In genomic region chr6:33283936-33284335, GRCm38 (mm10) we compare ENCODE assay signal across 25 mouse cellular contexts. TPM values are rescaled to one million over a fixed set of nuclear protein-coding genes. Genes with fewer than 3 reads are reported as not detected.
A peak's percentile ranks its signal among the peaks of the same experiment; 100 is the strongest.
DNase-seq lines count a peak whose midpoint lies in the region; ATAC-seq and TF ChIP-seq lines count a peak whose summit lies in the region.
"Had no signal": no experiment of that assay in that cellular context is flagged by ENCODE, and none has a peak within 500 bp of the region (broad histone marks: within the 10 kb centered on the region; RNA-seq: fewer than 3 reads in every experiment).

No protein-coding gene starts in this region.

- H3K4me3 ChIP-seq in forebrain, postnatal 0 days (ENCODE audit: low read depth, low read length) = no peak overlapping the region
- no peak overlapping the region for H3K4me3 ChIP-seq in forebrain, embryonic 16.5 days (replicated peaks; ENCODE audit: low read length)
- no peak overlapping the region for H3K4me3 ChIP-seq in hindbrain, embryonic 15.5 days
- H3K4me3 ChIP-seq in hindbrain, embryonic 16.5 days (ENCODE audit: low read length) = no peak overlapping the region
- no peak overlapping the region for H3K4me3 ChIP-seq in neural tube, embryonic 13.5 days
- H3K4me3 ChIP-seq in neural tube, embryonic 15.5 days (replicated peaks) = no peak overlapping the region
- H3K4me3 ChIP-seq: embryonic facial prominence, embryonic 15.5 days; erythroblast, embryonic 14.5 days; forebrain, embryonic 10.5 days; gastrocnemius, adult 2 months; heart, embryonic 13.5 days had no signal

- H3K27me3 ChIP-seq in forebrain, postnatal 0 days (ENCODE audit: insufficient read depth, low read length) = no peaks in the 10 kb centered on the region
- no peaks in the 10 kb centered on the region for H3K27me3 ChIP-seq in forebrain, embryonic 16.5 days (replicated peaks; ENCODE audit: control insufficient read depth, insufficient read depth, low read length)
- no peaks in the 10 kb centered on the region for H3K27me3 ChIP-seq in hindbrain, embryonic 15.5 days
- H3K27me3 ChIP-seq in hindbrain, embryonic 16.5 days (replicated peaks; ENCODE audit: control insufficient read depth, insufficient read depth, low read length) = no peaks in the 10 kb centered on the region
- H3K27me3 ChIP-seq in neural tube, embryonic 13.5 days = no peaks in the 10 kb centered on the region
- H3K27me3 ChIP-seq in neural tube, embryonic 15.5 days (replicated peaks) = no peaks in the 10 kb centered on the region
- H3K27me3 ChIP-seq: embryonic facial prominence, embryonic 15.5 days; heart, embryonic 13.5 days; Patski had no signal

- DNase-seq in forebrain, postnatal 0 days = peak; percentile 10
- DNase-seq in neural tube, embryonic 10.5 days (ENCODE audit: extremely low spot score, low spot score) = no peak
- DNase-seq in B cell, adult 2 months = no peak
- DNase-seq: adrenal gland, postnatal 14 days; cerebellum, adult 18-20 months; cerebellum, adult 9-11 months; cerebellum, postnatal 36 days; gastrocnemius, adult 2 months; gastrocnemius, postnatal 25 days; heart, postnatal 36 days; kidney, adult 8-10 months had no signal

- no peak overlapping the region for H3K4me2 ChIP-seq in forebrain, postnatal 0 days (ENCODE audit: low read depth)
- H3K4me2 ChIP-seq in forebrain, embryonic 16.5 days (ENCODE audit: low read length) = no peak overlapping the region
- no peak overlapping the region for H3K4me2 ChIP-seq in hindbrain, embryonic 15.5 days
- no peak overlapping the region for H3K4me2 ChIP-seq in hindbrain, embryonic 16.5 days (ENCODE audit: low read length)
- H3K4me2 ChIP-seq in neural tube, embryonic 13.5 days = no peak overlapping the region
- no peak overlapping the region for H3K4me2 ChIP-seq in neural tube, embryonic 15.5 days
- H3K4me2 ChIP-seq: embryonic facial prominence, embryonic 15.5 days; heart, embryonic 13.5 days had no signal

- H3K4me1 ChIP-seq in forebrain, postnatal 0 days (ENCODE audit: insufficient read depth) = no peaks in the 10 kb centered on the region
- peaks cover 5% of the 10 kb centered on the region; the same call in 1 of the 2 replicates for H3K4me1 ChIP-seq in forebrain, embryonic 16.5 days (replicated peaks; ENCODE audit: control insufficient read depth, insufficient read depth, low read length)
- H3K4me1 ChIP-seq in hindbrain, embryonic 15.5 days (replicated peaks) = peaks cover 15% of the 10 kb centered on the region
- no peaks in the 10 kb centered on the region; the same call in 1 of the 2 replicates for H3K4me1 ChIP-seq in hindbrain, embryonic 16.5 days (ENCODE audit: control insufficient read depth, insufficient read depth, low read depth, low read length)
- H3K4me1 ChIP-seq in neural tube, embryonic 13.5 days (replicated peaks) = peaks cover 27% of the 10 kb centered on the region
- no peaks in the 10 kb centered on the region; the same call in 1 of the 2 replicates for H3K4me1 ChIP-seq in neural tube, embryonic 15.5 days
- H3K4me1 ChIP-seq: embryonic facial prominence, embryonic 15.5 days had no signal

- TF ChIP-seq CTCF in forebrain, postnatal 0 days (IDR thresholded peaks at IDR 0.05; ENCODE audit: low read depth) = no peak

- no peak overlapping the region for H3K9ac ChIP-seq in forebrain, postnatal 0 days
- H3K9ac ChIP-seq in forebrain, embryonic 16.5 days (replicated peaks; ENCODE audit: low read depth, low read length) = no peak overlapping the region
- H3K9ac ChIP-seq in hindbrain, embryonic 15.5 days = no peak overlapping the region
- no peak overlapping the region for H3K9ac ChIP-seq in hindbrain, embryonic 16.5 days (ENCODE audit: low read depth, low read length)
- H3K9ac ChIP-seq in neural tube, embryonic 13.5 days = no peak overlapping the region
- no peak overlapping the region for H3K9ac ChIP-seq in neural tube, embryonic 15.5 days (replicated peaks)
- H3K9ac ChIP-seq: embryonic facial prominence, embryonic 15.5 days; heart, embryonic 13.5 days had no signal

- no peaks in the 10 kb centered on the region for H3K36me3 ChIP-seq in forebrain, postnatal 0 days (ENCODE audit: insufficient read depth)
- H3K36me3 ChIP-seq in forebrain, embryonic 16.5 days (ENCODE audit: control insufficient read depth, insufficient read depth) = no peaks in the 10 kb centered on the region
- no peaks in the 10 kb centered on the region for H3K36me3 ChIP-seq in hindbrain, embryonic 15.5 days
- H3K36me3 ChIP-seq in hindbrain, embryonic 16.5 days (ENCODE audit: control insufficient read depth, insufficient read depth, low read length) = no peaks in the 10 kb centered on the region
- no peaks in the 10 kb centered on the region for H3K36me3 ChIP-seq in neural tube, embryonic 13.5 days
- H3K36me3 ChIP-seq in neural tube, embryonic 15.5 days = no peaks in the 10 kb centered on the region
- H3K36me3 ChIP-seq: embryonic facial prominence, embryonic 15.5 days; forebrain, embryonic 10.5 days; heart, embryonic 13.5 days had no signal

- WGBS in forebrain, postnatal 0 days = 41% methylated on average over 4 of the region's 4 CpGs
- WGBS in forebrain, embryonic 16.5 days = 42% methylated on average over 4 of the region's 4 CpGs
- WGBS in hindbrain, embryonic 15.5 days = 55% methylated on average over 4 of the region's 4 CpGs
- WGBS in hindbrain, embryonic 16.5 days = 57% methylated on average over 4 of the region's 4 CpGs
- WGBS in neural tube, embryonic 13.5 days = 56% methylated on average over 4 of the region's 4 CpGs
- WGBS in neural tube, embryonic 15.5 days = 48% methylated on average over 4 of the region's 4 CpGs

- H3K27ac ChIP-seq in forebrain, postnatal 0 days (ENCODE audit: low read depth, low read length) = no peak overlapping the region
- no peak overlapping the region for H3K27ac ChIP-seq in forebrain, embryonic 16.5 days (ENCODE audit: low read length)
- H3K27ac ChIP-seq in hindbrain, embryonic 15.5 days (replicated peaks) = peak overlapping the region; percentile 69; the same call in 1 of the 2 replicates
- no peak overlapping the region for H3K27ac ChIP-seq in hindbrain, embryonic 16.5 days (ENCODE audit: low read depth, low read length)
- H3K27ac ChIP-seq in neural tube, embryonic 13.5 days (replicated peaks) = peak overlapping the region; percentile 77
- H3K27ac ChIP-seq in neural tube, embryonic 15.5 days (replicated peaks) = peak overlapping the region; percentile 63; the same call in 1 of the 2 replicates
- H3K27ac ChIP-seq: embryonic facial prominence, embryonic 15.5 days; forebrain, embryonic 10.5 days; gastrocnemius, adult 2 months; heart, embryonic 13.5 days had no signal

- ATAC-seq in forebrain, postnatal 0 days = peak; percentile 43; the same call in 1 of the 2 replicates
- no peak for ATAC-seq in forebrain, embryonic 16.5 days
- ATAC-seq in hindbrain, embryonic 15.5 days (ENCODE audit: low FRiP score, low read depth) = no peak
- no peak for ATAC-seq in hindbrain, embryonic 16.5 days
- ATAC-seq in neural tube, embryonic 13.5 days (ENCODE audit: low read depth) = no peak
- no peak for ATAC-seq in neural tube, embryonic 15.5 days (ENCODE audit: low FRiP score)
- ATAC-seq: activated CD4-positive, CD25-positive, alpha-beta regulatory T cell, adult 4 months; CD4-positive, CD25-positive, alpha-beta regulatory T cell, adult 4 months; intestine, postnatal 0 days; Patski had no signal

- H3K9me3 ChIP-seq in forebrain, postnatal 0 days (ENCODE audit: low read length) = no peaks in the 10 kb centered on the region
- no peaks in the 10 kb centered on the region for H3K9me3 ChIP-seq in forebrain, embryonic 16.5 days (ENCODE audit: control insufficient read depth, low read length)
- no peaks in the 10 kb centered on the region for H3K9me3 ChIP-seq in hindbrain, embryonic 15.5 days
- H3K9me3 ChIP-seq in hindbrain, embryonic 16.5 days (ENCODE audit: control insufficient read depth, low read length) = no peaks in the 10 kb centered on the region
- no peaks in the 10 kb centered on the region for H3K9me3 ChIP-seq in neural tube, embryonic 13.5 days
- H3K9me3 ChIP-seq in neural tube, embryonic 15.5 days (replicated peaks) = no peaks in the 10 kb centered on the region
- H3K9me3 ChIP-seq: embryonic facial prominence, embryonic 15.5 days; forebrain, embryonic 10.5 days; G1E; heart, embryonic 13.5 days had no signal

RNA-seq across cellular contexts. Expression of gene Exoc4, which starts 35.1 kb away (rescaled TPM):
- 72.7 and 90.9 TPM in 2 replicates for total RNA-seq in forebrain, postnatal 0 days (2014; rRNA removed)
- 24.0 and 29.0 TPM in 2 replicates for polyA plus RNA-seq in forebrain, postnatal 0 days (2015; fragmentation: Nextera tagmentation; extraction: Ambion mirVana)
- 68.1 and 70.0 TPM in 2 replicates for polyA plus RNA-seq in forebrain, embryonic 16.5 days (2015; fragmentation: Nextera tagmentation; extraction: Ambion mirVana)
- polyA plus RNA-seq in hindbrain, embryonic 15.5 days (2015; fragmentation: Nextera tagmentation; extraction: Ambion mirVana) = 47.0 and 49.6 TPM in 2 replicates
- 46.0 and 48.9 TPM in 2 replicates for polyA plus RNA-seq in hindbrain, embryonic 16.5 days (2015; fragmentation: Nextera tagmentation; extraction: Ambion mirVana)
- polyA plus RNA-seq in neural tube, embryonic 13.5 days (2015; fragmentation: Nextera tagmentation; extraction: Ambion mirVana) = 39.8 and 41.6 TPM in 2 replicates
- 38.8 and 40.7 TPM in 2 replicates for polyA plus RNA-seq in neural tube, embryonic 15.5 days (2015; fragmentation: Nextera tagmentation; extraction: Ambion mirVana)

Comparison
In these comparisons a context has a peak if more than half of its experiments do, and no peak if none do; other contexts are left out.
1. H3K27ac ChIP-seq: peak in hindbrain, embryonic 15.5 days (single experiment), neural tube, embryonic 13.5 days (single experiment) and neural tube, embryonic 15.5 days (single experiment); none in forebrain, postnatal 0 days (single experiment), forebrain, embryonic 16.5 days (single experiment) and hindbrain, embryonic 16.5 days (single experiment).